Mouse (Mus musculus): ENCODE results near the gene Kctd12b.
A peak's percentile ranks its signal among the peaks of the same experiment; 100 is the strongest.

DNA sequence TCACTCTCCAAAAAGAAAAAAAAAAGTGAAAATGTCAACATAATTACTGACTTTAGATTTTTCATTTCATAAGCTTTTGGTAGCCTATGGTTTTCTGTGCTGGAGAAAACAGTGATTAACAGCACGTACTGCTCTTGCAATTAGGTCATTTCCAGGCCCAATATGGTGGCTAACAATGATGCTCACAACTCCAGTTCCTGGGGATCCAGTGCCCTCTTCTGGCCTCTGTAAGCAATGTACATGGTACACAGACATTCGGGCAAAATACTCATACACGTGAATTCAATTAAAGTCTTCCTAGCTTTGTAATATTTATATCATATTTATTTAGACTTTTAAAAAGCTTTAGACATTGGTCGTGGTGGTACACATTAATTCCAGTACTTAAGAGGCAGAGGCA, 23.4 kb upstream of the Kctd12b start:
- TF ChIP-seq CTCF (IDR thresholded peaks at IDR 0.05; ENCODE audit: borderline replicate concordance, extremely low read depth, insufficient read depth, insufficient read length): peak; percentile 39; the same call in 1 of the 2 replicates
- no peak for TF ChIP-seq POLR2A (IDR thresholded peaks at IDR 0.05; ENCODE audit: borderline replicate concordance, extremely low read depth, insufficient read depth, insufficient read length, poor library complexity, severe bottlenecking)
